Mouse (Mus musculus): ENCODE data around the gene Edn1.

DNA sequence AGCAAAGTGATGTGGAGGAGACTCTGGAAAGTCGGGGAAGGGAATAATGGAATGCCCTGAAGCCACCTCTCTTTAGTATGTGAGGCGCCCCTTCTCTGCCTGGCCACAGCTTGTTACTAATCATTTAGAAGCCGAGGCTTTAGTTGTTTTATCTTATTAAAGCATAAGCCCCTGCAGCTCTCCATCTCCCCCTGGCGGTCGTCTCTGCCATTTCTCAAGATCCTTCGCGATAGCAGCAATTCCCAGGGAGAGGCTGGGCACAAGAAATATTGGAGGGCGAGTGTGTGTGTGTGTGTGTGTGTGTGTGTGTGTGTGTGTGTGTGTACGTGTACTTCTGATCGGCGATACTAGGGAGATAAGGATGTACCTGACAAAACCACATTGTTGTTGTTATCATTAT, 709 bp upstream of the Edn1 start:
- peak; percentile 73 for TF ChIP-seq CTCF (conservative IDR thresholded peaks at IDR 0.05; ENCODE audit: insufficient read depth, insufficient read length, low read depth, low read length)
- no peak for TF ChIP-seq POLR2A (IDR thresholded peaks at IDR 0.05; ENCODE audit: low read depth, low read length)
